Mouse (Mus musculus) MEL (cell line): Measurements from ENCODE around the gene Kcnd3.

Experiments used
- CHD2 ChIP-seq: IDR thresholded peaks from 2 replicates; pipeline ENCODE4 v1.6.1; 2011; ENCODE audit warnings: low read length, improper control_type of control experiment
- EP300 ChIP-seq, 2 experiments: IDR thresholded peaks; 2 replicates each; pipeline ENCODE4 v1.6.1; 2011; ENCODE audit warnings: improper control_type of control experiment in 2 of 2, low read length in 2 of 2, low read depth in 1 of 2, mild to moderate bottlenecking in 1 of 2
- ETS1 ChIP-seq: IDR thresholded peaks from 2 replicates; pipeline ENCODE4 v1.6.1; 2012; ENCODE audit warnings: low read depth, mild to moderate bottlenecking, inconsistent platforms, low read length, improper control_type of control experiment, moderate library complexity
- POLR2A ChIP-seq, 2 experiments: IDR thresholded peaks; 2 replicates each; pipeline ENCODE4 v1.6.1; 2011 to 2012; ENCODE audit warnings: low read length in 2 of 2, mild to moderate bottlenecking in 2 of 2, control low read depth in 1 of 2, improper control_type of control experiment in 1 of 2, low read depth in 1 of 2, moderate library complexity in 1 of 2; ENCODE audit not compliant: control insufficient read depth in 1 of 2, insufficient read depth in 1 of 2, poor library complexity in 1 of 2
- POLR2AphosphoS5 ChIP-seq: IDR thresholded peaks from 2 replicates; pipeline ENCODE4 v1.6.1; 2012; ENCODE audit warnings: low read depth, borderline replicate concordance, mild to moderate bottlenecking, inconsistent platforms, low read length, moderate library complexity, mixed read lengths
- ZMIZ1 ChIP-seq: IDR thresholded peaks from 2 replicates; pipeline ENCODE4 v1.6.1; 2012; ENCODE audit warnings: low read depth, mild to moderate bottlenecking, inconsistent platforms, low read length, improper control_type of control experiment, moderate library complexity

DNA sequence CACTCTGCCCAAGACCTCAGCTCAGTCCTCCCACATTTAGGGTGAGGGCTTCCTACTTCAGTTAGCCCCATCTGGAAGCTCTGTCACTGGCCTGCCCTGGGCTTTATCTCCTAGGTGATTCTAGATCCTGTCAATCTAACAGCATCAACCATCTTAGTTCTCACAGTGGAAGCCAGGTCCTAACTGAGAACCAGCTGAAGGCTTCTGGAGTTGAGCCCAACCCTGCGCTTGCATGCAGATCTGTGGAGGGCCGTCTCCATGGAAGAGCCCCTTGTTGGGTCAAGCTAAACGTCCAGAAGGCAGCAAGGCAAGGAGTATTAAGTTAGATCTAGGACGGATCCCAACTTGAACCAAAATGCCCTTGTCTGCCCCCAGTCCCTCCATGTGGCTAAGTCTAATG lies 57.2 kb downstream of the Kcnd3 start:
- TF ChIP-seq POLR2A (IDR thresholded peaks at IDR 0.05; ENCODE audit: control insufficient read depth in 1 of 2, insufficient read depth in 1 of 2, low read depth in 1 of 2, low read length in 2 of 2, poor library complexity in 1 of 2) = no peak
- TF ChIP-seq EP300 (IDR thresholded peaks at IDR 0.05; ENCODE audit: low read depth in 1 of 2, low read length in 2 of 2) = no peak
- no peak for TF ChIP-seq ZMIZ1
- TF ChIP-seq CHD2 = no peak
- no peak for TF ChIP-seq POLR2AphosphoS5
- no peak for TF ChIP-seq ETS1
